Mouse (Mus musculus) adrenal gland, postnatal 14 days (tissue): Measurements from ENCODE around the gene Fkbp1a. TPM values are rescaled to one million over a fixed set of nuclear protein-coding genes. Genes with fewer than 3 reads are reported as not detected.

Experiments
- DNase-seq: peaks from one replicate; pipeline ENCODE4 v3.0.0; 2021; ENCODE audit warnings: mixed read lengths
- total RNA-seq: library from RNA; stranded (reverse); gene quantifications from 2 replicates; pipeline ENCODE4 v1.2.3, GENCODE M21; 2021

Gene Fkbp1a
- total RNA-seq, 1 experiment from 2014 or later, result 262 TPM

- DNase-seq, result no peak
Observed at GRCm38 (mm10) chr2:151546571-151546970, 4.3 kb downstream of the Fkbp1a start.

- no peak for DNase-seq
Observed at GRCm38 (mm10) chr2:151549615-151550121, 7.4 kb downstream of the Fkbp1a start.

- no peak for DNase-seq
Observed at GRCm38 (mm10) chr2:151562930-151563921, 20.9 kb downstream of the Fkbp1a start.

- DNase-seq, result no peak
Observed at GRCm38 (mm10) chr2:151564006-151564405, 21.7 kb downstream of the Fkbp1a start.

GRCm38 (mm10) chr2:151564986-151565385, 22.7 kb downstream of the Fkbp1a start:
- peak; percentile 44 for DNase-seq

- DNase-seq, result peak; percentile 52
Observed at GRCm38 (mm10) chr2:151566856-151567255, 24.6 kb downstream of the Fkbp1a start.

- peak; percentile 78 for DNase-seq
Observed at GRCm38 (mm10) chr2:151569452-151569851, 27.2 kb downstream of the Fkbp1a start.

GRCm38 (mm10) chr2:151571873-151572700, 29.8 kb downstream of the Fkbp1a start, which contains the start of gene Sdcbp2:
Sdcbp2 (plus strand) TSS chr2:151572622.
- no peak for DNase-seq

GRCm38 (mm10) chr2:151573667-151574066, 31.4 kb downstream of the Fkbp1a start:
- no peak for DNase-seq

- DNase-seq, result no peak
Observed at GRCm38 (mm10) chr2:151574607-151575006, 32.3 kb downstream of the Fkbp1a start.

- DNase-seq, result peak; percentile 51
Observed at GRCm38 (mm10) chr2:151575119-151575698, 32.9 kb downstream of the Fkbp1a start.

- DNase-seq, result peak; percentile 93
Observed at GRCm38 (mm10) chr2:151575699-151576389, 33.6 kb downstream of the Fkbp1a start.

GRCm38 (mm10) chr2:151579183-151579582, 36.9 kb downstream of the Fkbp1a start:
- DNase-seq, result no peak

GRCm38 (mm10) chr2:151580945-151581344, 38.7 kb downstream of the Fkbp1a start:
- no peak for DNase-seq

- no peak for DNase-seq
Observed at GRCm38 (mm10) chr2:151585934-151586333, 43.7 kb downstream of the Fkbp1a start.

- DNase-seq, result no peak
Observed at GRCm38 (mm10) chr2:151586807-151587206, 44.5 kb downstream of the Fkbp1a start.

GRCm38 (mm10) chr2:151587306-151587705, 45.0 kb downstream of the Fkbp1a start:
- no peak for DNase-seq

- no peak for DNase-seq
Observed at GRCm38 (mm10) chr2:151598068-151598467, 55.8 kb downstream of the Fkbp1a start.

- DNase-seq, result no peak
Observed at GRCm38 (mm10) chr2:151602106-151602505, 59.8 kb downstream of the Fkbp1a start.

GRCm38 (mm10) chr2:151603630-151604029, 61.3 kb downstream of the Fkbp1a start:
- DNase-seq, result peak; percentile 46

GRCm38 (mm10) chr2:151605437-151605987, 63.2 kb downstream of the Fkbp1a start:
- peak; percentile 31 for DNase-seq
